Mouse (Mus musculus) limb, embryonic 14.5 days (tissue): ENCODE data around the gene Slc17a4. TPM values are rescaled to one million over a fixed set of nuclear protein-coding genes. Genes with fewer than 3 reads are reported as not detected.

Experiments
- ATAC-seq: fragments of 200-750 bp; cut with Nextera tagmentation; 2 replicates; pipeline ENCODE4 v1.8.0; 2017; ENCODE audit warnings: low read depth, moderate number of reproducible peaks, moderate TSS enrichment; ENCODE audit not compliant: low FRiP score
- DNase-seq: peaks from one replicate; pipeline ENCODE4 v3.0.0-alpha.2; 2015; ENCODE audit warnings: low spot score
- H3K27ac ChIP-seq: fragments of 300-500 bp; sonication (generic); replicated peaks from 2 replicates; pipeline ENCODE4 v1.5.1; 2014; ENCODE audit warnings: low read depth, mild to moderate bottlenecking, low read length, moderate library complexity, mixed read lengths
- H3K27me3 ChIP-seq: fragments of 300-500 bp; sonication (generic); 2 replicates; pipeline ENCODE4 v1.6.1; 2014; ENCODE audit warnings: low read length, mixed read lengths; ENCODE audit not compliant: control insufficient read depth, insufficient read depth
- H3K36me3 ChIP-seq: fragments of 300-500 bp; sonication (generic); 2 replicates; pipeline ENCODE4 v1.6.1; 2014; ENCODE audit warnings: mild to moderate bottlenecking, low read length, moderate library complexity, mixed read lengths; ENCODE audit not compliant: control insufficient read depth, insufficient read depth
- H3K4me1 ChIP-seq: fragments of 300-500 bp; sonication (generic); 2 replicates; pipeline ENCODE4 v1.6.1; 2014; ENCODE audit warnings: antibody characterized with exemption, low read length, mixed read lengths; ENCODE audit not compliant: control insufficient read depth, insufficient read depth
- H3K4me2 ChIP-seq: fragments of 300-500 bp; sonication (generic); replicated peaks from 2 replicates; pipeline ENCODE4 v1.6.1; 2014; ENCODE audit warnings: low read depth, mild to moderate bottlenecking, low read length, moderate library complexity; ENCODE audit not compliant: severe bottlenecking
- H3K4me3 ChIP-seq: fragments of 300-500 bp; sonication (generic); replicated peaks from 2 replicates; pipeline ENCODE4 v1.5.1; 2014; ENCODE audit warnings: low read length
- H3K9ac ChIP-seq: fragments of 300-500 bp; sonication (generic); 2 replicates; pipeline ENCODE4 v1.6.1; 2014; ENCODE audit warnings: mild to moderate bottlenecking, low read depth, low read length, moderate library complexity; ENCODE audit not compliant: severe bottlenecking
- H3K9me3 ChIP-seq: fragments of 300-500 bp; sonication (generic); 2 replicates; pipeline ENCODE4 v1.6.1; 2016; ENCODE audit warnings: low read length; ENCODE audit not compliant: control insufficient read depth
- POLR2A ChIP-seq: fragments of 200-500 bp; IDR thresholded peaks from 2 replicates; pipeline ENCODE4 v1.8.0; 2012; ENCODE audit warnings: inconsistent platforms, mild to moderate bottlenecking, moderate library complexity, borderline replicate concordance; ENCODE audit not compliant: insufficient read depth, insufficient read length; ENCODE audit errors: extremely low read depth
- WGBS: fragments of 180-500 bp; shearing (Covaris S2); extraction: QIAGEN DNeasy Blood & Tissue Kit; methylation state at CpG from one replicate; pipeline ENCODE4 v1.1.7; 2014; 5-methylcytosine and 5-hydroxymethylcytosine counted together
- polyA plus RNA-seq, 2 experiments: library from polyadenylated mRNA; depleted of rRNA in 1 of 2; stranded (reverse) in 1 of 2; unstranded in 1 of 2; fragments of >200 nt; fragmentation: Nextera tagmentation in 1 of 2; extraction: Ambion mirVana in 1 of 2; gene quantifications; 2 replicates each; pipeline versions ENCODE4 v1.2.1 to v1.2.3; 2012 to 2014

Slc17a4 gene
- polyA plus RNA-seq, 2 experiments, result not detected

DNA sequence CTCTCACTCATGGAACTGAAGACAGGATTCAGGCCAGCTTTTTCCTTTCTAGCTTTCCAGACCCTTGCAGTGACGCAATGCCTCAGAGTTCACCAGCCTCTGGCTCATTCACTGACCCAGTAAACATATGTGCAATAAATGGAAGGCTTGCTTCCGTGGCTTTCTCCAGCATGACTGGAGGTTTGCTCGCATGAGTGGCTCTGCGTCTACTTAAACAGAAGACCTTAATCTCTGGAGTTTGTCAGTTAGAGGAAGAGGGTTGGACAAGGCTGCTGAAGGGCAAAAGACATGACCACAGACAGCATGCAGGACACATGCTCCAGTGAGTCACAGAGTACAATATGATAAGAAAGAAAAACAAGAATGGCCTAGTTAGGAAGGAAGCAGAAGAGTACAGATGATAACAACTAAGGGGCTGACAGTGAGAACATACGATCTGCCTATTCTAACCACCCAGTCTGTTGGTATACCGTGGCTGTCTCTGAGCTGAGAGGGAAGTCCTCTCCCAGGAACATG is 960 bp downstream of the Slc17a4 start:
- ATAC-seq (no peak), DNase-seq (no peak)
- no peaks in the 10 kb centered on the region for H3K4me1 ChIP-seq
- no peak overlapping the region for H3K4me2 ChIP-seq
- WGBS, result 55% methylated on average over 6 of the region's 6 CpGs
- TF ChIP-seq POLR2A, result no peak
- no peak overlapping the region for H3K27ac ChIP-seq
- no peak overlapping the region for H3K4me3 ChIP-seq
- no peak overlapping the region for H3K9ac ChIP-seq
- H3K9me3 ChIP-seq, result no peaks in the 10 kb centered on the region
- H3K36me3 ChIP-seq, result no peaks in the 10 kb centered on the region
- no peaks in the 10 kb centered on the region for H3K27me3 ChIP-seq

DNA sequence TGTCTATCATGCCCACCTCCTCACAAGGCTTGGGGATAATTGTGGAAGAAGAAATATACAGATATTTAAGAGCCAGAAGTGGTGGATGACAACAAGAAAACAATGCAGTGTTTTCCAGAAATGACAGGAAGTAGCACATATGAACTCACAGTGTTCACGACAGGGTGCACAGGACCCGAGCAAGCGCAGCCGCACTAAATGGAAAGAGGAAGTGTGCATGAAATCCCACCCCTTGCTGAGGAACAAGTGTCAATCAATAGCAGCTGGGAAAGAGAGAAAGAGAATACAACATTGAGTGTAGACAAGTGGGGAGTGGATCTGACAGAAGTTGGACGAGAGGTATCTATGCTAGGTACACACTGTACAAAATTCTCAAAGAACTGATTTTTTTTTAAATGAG is 3.5 kb downstream of the Slc17a4 start:
- Histone ChIP-seq H3K27ac (no peak overlapping the region), H3K36me3 (no peaks in the 10 kb centered on the region), H3K4me3 (no peak overlapping the region), H3K9ac (no peak overlapping the region), H3K27me3 (no peaks in the 10 kb centered on the region), H3K9me3 (no peaks in the 10 kb centered on the region), H3K4me2 (no peak overlapping the region), H3K4me1 (no peaks in the 10 kb centered on the region)
- 80% methylated on average over 5 of the region's 5 CpGs for WGBS
- TF ChIP-seq POLR2A, result no peak
- ATAC-seq, result no peak
- DNase-seq, result no peak

DNA sequence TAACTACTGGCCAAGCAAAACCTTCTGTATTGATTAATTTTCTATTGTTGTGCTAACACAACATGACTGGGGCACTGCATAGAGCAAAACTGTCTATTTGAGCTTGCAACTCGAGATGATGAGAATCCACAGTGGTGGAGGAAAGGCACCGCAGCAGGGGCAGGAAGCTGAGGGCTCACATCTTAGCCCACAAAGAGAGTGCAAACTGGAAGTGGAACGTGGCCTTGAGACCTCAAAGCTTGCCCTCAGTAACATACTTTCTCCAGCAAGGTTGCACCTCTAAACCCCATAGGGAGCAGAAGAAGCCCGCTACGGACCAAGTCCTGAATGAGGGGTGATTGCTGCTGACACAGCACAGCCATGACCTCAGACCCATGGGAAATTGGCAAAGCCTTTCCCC is 4.7 kb downstream of the Slc17a4 start:
- no peaks in the 10 kb centered on the region for H3K4me1 ChIP-seq
- no peak for TF ChIP-seq POLR2A
- H3K4me3 ChIP-seq, result no peak overlapping the region
- no peaks in the 10 kb centered on the region for H3K27me3 ChIP-seq
- no peak overlapping the region for H3K4me2 ChIP-seq
- DNase-seq, result no peak
- no peaks in the 10 kb centered on the region for H3K9me3 ChIP-seq
- WGBS, result 73% methylated on average over 5 of the region's 5 CpGs
- H3K27ac ChIP-seq, result no peak overlapping the region
- H3K36me3 ChIP-seq, result no peaks in the 10 kb centered on the region
- no peak for ATAC-seq
- H3K9ac ChIP-seq, result no peak overlapping the region

DNA sequence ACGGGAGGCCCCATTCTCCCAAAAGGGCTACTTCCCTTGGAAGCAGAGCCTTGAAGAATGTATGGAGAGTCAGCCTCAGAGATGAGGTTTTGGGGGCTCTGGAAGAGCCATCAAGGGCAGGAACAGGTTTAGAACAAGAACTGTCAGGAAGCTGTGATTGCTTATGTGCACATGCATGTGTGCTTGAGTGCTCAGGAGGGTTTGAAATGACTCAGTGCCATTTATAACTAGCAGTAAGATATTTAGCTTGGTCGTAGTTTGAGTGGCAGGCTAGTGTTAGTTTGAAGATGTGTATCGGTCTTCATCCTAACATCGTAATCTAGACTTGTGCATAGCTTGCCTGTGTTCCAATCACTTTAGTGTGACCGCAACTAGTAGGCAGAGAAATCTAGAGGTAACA is 7.9 kb downstream of the Slc17a4 start:
- H3K9ac ChIP-seq, result no peak overlapping the region
- H3K4me2 ChIP-seq, result no peak overlapping the region
- no peaks in the 10 kb centered on the region for H3K36me3 ChIP-seq
- 94% methylated on average over 5 of the region's 5 CpGs for WGBS
- H3K27ac ChIP-seq, result no peak overlapping the region
- H3K4me3 ChIP-seq, result no peak overlapping the region
- H3K4me1 ChIP-seq, result no peaks in the 10 kb centered on the region
- ATAC-seq, result no peak
- no peaks in the 10 kb centered on the region for H3K9me3 ChIP-seq
- no peak for DNase-seq
- TF ChIP-seq POLR2A, result no peak
- H3K27me3 ChIP-seq, result no peaks in the 10 kb centered on the region

DNA sequence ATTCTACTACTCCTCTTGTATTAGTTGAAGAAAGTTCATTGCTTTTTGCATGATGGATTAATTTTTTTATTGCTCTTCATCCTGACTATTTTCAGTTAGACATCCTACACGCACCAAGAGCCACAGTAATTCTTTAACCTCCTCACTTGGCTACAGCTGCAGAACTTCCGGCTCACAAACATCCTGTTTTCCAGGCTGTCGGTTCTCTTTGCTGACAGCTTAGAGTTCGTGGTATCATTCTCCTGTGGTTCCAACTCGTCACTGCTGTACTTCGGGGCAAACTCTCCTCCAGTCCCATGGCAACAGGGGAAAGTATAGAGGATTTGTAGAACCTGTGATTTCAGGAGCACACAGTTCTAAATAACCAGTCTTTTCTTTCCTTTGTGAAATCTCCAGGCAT is 16.6 kb downstream of the Slc17a4 start:
- Histone ChIP-seq H3K27ac (no peak overlapping the region), H3K9me3 (no peaks in the 10 kb centered on the region), H3K9ac (no peak overlapping the region), H3K4me2 (no peak overlapping the region), H3K36me3 (no peaks in the 10 kb centered on the region), H3K4me1 (no peaks in the 10 kb centered on the region), H3K4me3 (no peak overlapping the region), H3K27me3 (no peaks in the 10 kb centered on the region)
- WGBS, result 61% methylated on average over 6 of the region's 6 CpGs
- ATAC-seq (no peak), DNase-seq (no peak)
- TF ChIP-seq POLR2A, result no peak

DNA sequence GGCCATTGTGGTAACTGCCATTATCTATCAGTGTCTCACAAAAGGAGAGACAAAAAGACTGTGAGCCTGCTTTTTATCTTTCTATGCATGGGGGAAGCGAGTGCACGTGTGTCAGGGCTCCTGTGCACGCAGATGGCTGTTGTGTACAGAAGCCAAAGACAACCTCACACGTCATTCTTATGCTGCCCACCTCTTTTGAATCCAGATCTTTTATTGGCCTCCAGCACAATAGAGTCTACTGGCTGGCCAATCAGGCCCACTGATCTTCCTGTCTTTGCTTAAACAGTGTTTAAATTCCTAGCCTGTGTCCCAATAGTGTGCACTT is 21.6 kb downstream of the Slc17a4 start:
- no peak for TF ChIP-seq POLR2A
- 0 out of 2 replicates have a peak, but pooled peaks cover 3% of the 10 kb centered on the region for H3K4me1 ChIP-seq
- H3K27me3 ChIP-seq, result no peaks in the 10 kb centered on the region
- no peaks in the 10 kb centered on the region for H3K36me3 ChIP-seq
- H3K4me3 ChIP-seq, result no peak overlapping the region
- WGBS, result 73% methylated on average over 4 of the region's 4 CpGs
- no peak for ATAC-seq
- H3K27ac ChIP-seq, result no peak overlapping the region
- no peak overlapping the region for H3K4me2 ChIP-seq
- no peak for DNase-seq
- no peak overlapping the region for H3K9ac ChIP-seq
- H3K9me3 ChIP-seq, result no peaks in the 10 kb centered on the region
